Mouse (Mus musculus) heart, postnatal 0 days (tissue): Measurements from ENCODE around the gene Txndc16. TPM values are rescaled to one million over a fixed set of nuclear protein-coding genes. Genes with fewer than 3 reads are reported as not detected.

Experiments used
- ATAC-seq: fragments of 200-750 bp; cut with Nextera tagmentation; 2 replicates; pipeline ENCODE4 v1.8.0; 2017; ENCODE audit warnings: low read depth, moderate number of reproducible peaks, moderate library complexity; ENCODE audit not compliant: insufficient read depth
- DNase-seq: peaks from one replicate; pipeline ENCODE4 v3.0.0-alpha.2; 2016; ENCODE audit warnings: low spot score
- H3K27ac ChIP-seq: fragments of 300-500 bp; sonication (generic); 2 replicates; pipeline ENCODE4 v1.5.1; 2014; ENCODE audit warnings: low read depth, mild to moderate bottlenecking
- H3K27me3 ChIP-seq: fragments of 300-500 bp; sonication (generic); 2 replicates; pipeline ENCODE4 v1.6.1; 2014; ENCODE audit warnings: low read length, mixed read lengths; ENCODE audit not compliant: control insufficient read depth, insufficient read depth
- H3K36me3 ChIP-seq: fragments of 300-500 bp; sonication (generic); replicated peaks from 2 replicates; pipeline ENCODE4 v1.6.1; 2014; ENCODE audit warnings: low read length, mixed read lengths; ENCODE audit not compliant: control insufficient read depth, insufficient read depth
- H3K4me1 ChIP-seq: fragments of 300-500 bp; sonication (generic); 2 replicates; pipeline ENCODE4 v1.6.1; 2014; ENCODE audit warnings: antibody characterized with exemption; ENCODE audit not compliant: control insufficient read depth, insufficient read depth
- H3K4me2 ChIP-seq: fragments of 300-500 bp; sonication (generic); 2 replicates; pipeline ENCODE4 v1.6.1; 2014; ENCODE audit warnings: low read depth, mild to moderate bottlenecking, low read length, moderate library complexity
- H3K4me3 ChIP-seq: fragments of 300-500 bp; sonication (generic); 2 replicates; pipeline ENCODE4 v1.5.1; 2014; ENCODE audit warnings: low read depth, low read length
- H3K9ac ChIP-seq: fragments of 300-500 bp; sonication (generic); replicated peaks from 2 replicates; pipeline ENCODE4 v1.6.1; 2014; ENCODE audit warnings: low read depth, low read length, mixed read lengths
- H3K9me3 ChIP-seq: fragments of 300-500 bp; sonication (generic); replicated peaks from 2 replicates; pipeline ENCODE4 v1.6.1; 2016; ENCODE audit warnings: low read length; ENCODE audit not compliant: control insufficient read depth
- CTCF ChIP-seq: IDR thresholded peaks from 2 replicates; pipeline ENCODE4 v1.5.1; 2016; ENCODE audit warnings: antibody characterized with exemption, control low read depth, low read depth
- EP300 ChIP-seq: IDR thresholded peaks from 2 replicates; pipeline ENCODE4 v1.6.1; 2016; ENCODE audit warnings: antibody characterized with exemption, low read depth
- WGBS: fragments of 180-500 bp; shearing (Covaris S2); extraction: QIAGEN DNeasy Blood & Tissue Kit; methylation state at CpG from one replicate; pipeline ENCODE4 v1.1.7; 2014; 5-methylcytosine and 5-hydroxymethylcytosine counted together
- polyA plus RNA-seq: library from polyadenylated mRNA; unstranded; fragments of >200 nt; fragmentation: Nextera tagmentation; extraction: Ambion mirVana; gene quantifications from 2 replicates; pipeline ENCODE4 v1.2.1, GENCODE M21; 2015
- total RNA-seq: library from RNA; depleted of rRNA; stranded (reverse); fragments of >200 nt; gene quantifications from 2 replicates; pipeline ENCODE4 v1.2.3, GENCODE M21; 2014; ENCODE audit warnings: low replicate concordance; rRNA removed

The Txndc16 gene
- total and polyA plus RNA-seq, 2 experiments from 2014 or later = 9.0 to 17.4 TPM

GRCm38 (mm10) chr14:45092327-45092726 lies 127.8 kb downstream of the Txndc16 start:
- no peak overlapping the region for H3K9ac ChIP-seq
- no peak for ATAC-seq

DNA sequence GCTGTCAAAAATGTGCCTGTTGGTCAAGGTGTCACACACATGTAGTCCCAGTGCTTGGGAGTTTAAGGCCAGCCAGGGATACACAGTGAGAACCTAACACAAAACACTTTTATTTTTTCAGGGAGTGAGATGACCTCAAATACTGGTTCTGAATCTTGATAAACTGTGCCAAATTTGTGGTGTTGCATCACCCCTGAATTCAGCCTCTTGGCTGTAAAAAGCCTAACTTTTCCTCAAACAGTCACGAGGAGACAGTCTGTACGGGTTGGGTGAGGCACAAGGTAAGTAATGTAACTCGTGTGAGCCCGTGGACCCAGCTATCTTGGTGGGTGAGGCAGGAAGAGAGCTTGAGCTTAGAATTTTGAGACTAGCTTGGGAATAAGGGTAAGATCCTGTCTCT lies 130.1 kb downstream of the Txndc16 start:
- no peak for TF ChIP-seq CTCF
- TF ChIP-seq EP300 = no peak
- Histone ChIP-seq H3K36me3 (no peaks in the 10 kb centered on the region), H3K4me1 (no peaks in the 10 kb centered on the region), H3K4me3 (no peak overlapping the region), H3K9ac (no peak overlapping the region), H3K27ac (no peak overlapping the region), H3K9me3 (no peaks in the 10 kb centered on the region), H3K4me2 (no peak overlapping the region), H3K27me3 (no peaks in the 10 kb centered on the region)
- WGBS = 68% methylated on average over 4 of the region's 4 CpGs
- ATAC-seq = no peak
- DNase-seq = no peak

More at GRCm38 (mm10) chr14:45092327-45092726, 127.8 kb downstream of the Txndc16 start:
- Histone ChIP-seq H3K27me3 (no peaks in the 10 kb centered on the region), H3K36me3 (no peaks in the 10 kb centered on the region), H3K27ac (no peak overlapping the region), H3K4me2 (no peak overlapping the region), H3K9me3 (no peaks in the 10 kb centered on the region), H3K4me3 (no peak overlapping the region), H3K4me1 (no peaks in the 10 kb centered on the region)
- WGBS = 49% methylated on average over 3 of the region's 3 CpGs
- DNase-seq = no peak
- no peak for TF ChIP-seq EP300
- no peak for TF ChIP-seq CTCF

DNA sequence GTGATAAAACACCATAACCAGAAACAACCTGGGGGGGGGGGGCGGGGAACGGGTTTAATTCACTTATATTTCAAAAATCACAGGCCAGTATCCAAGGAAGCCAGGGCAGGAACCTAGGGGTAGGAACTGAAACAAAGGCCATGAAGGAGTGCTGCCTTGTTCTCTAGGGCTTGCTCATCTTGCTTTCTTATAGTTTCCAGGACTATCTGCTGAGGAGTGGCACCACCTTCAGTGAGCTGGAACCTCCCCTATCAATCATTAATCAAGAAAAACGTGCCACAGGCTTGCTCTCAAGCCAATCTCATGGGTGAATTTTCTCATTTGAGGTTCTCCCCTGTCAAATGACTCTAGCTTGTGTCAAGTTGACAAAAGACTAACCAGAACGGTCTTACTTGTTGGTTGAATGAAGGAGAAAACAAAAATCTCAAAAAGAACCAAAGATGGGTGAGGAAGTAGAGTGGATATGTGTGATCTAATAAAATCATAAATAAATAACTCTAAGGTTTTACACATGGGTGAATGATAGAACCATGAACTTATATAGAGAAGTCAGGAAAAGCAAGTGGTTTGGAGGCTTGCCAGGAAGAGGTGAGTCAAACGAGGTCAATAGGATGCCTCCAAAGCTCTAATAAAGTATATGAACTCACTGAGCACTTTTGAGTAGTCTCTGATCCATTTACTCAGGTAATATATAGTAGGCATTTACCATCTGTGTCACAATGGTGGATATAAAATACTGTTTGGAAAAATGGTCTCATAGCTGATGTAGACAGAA lies 134.3 kb downstream of the Txndc16 start:
- H3K27ac ChIP-seq = no peak overlapping the region
- DNase-seq = no peak
- H3K27me3 ChIP-seq = no peaks in the 10 kb centered on the region
- H3K4me1 ChIP-seq = no peaks in the 10 kb centered on the region
- TF ChIP-seq CTCF = no peak
- no peak for TF ChIP-seq EP300
- no peaks in the 10 kb centered on the region for H3K9me3 ChIP-seq
- 65% methylated on average over 5 of the region's 5 CpGs for WGBS
- no peak overlapping the region for H3K9ac ChIP-seq
- H3K4me3 ChIP-seq = no peak overlapping the region
- H3K36me3 ChIP-seq = no peaks in the 10 kb centered on the region
- H3K4me2 ChIP-seq = no peak overlapping the region
- no peak for ATAC-seq

DNA sequence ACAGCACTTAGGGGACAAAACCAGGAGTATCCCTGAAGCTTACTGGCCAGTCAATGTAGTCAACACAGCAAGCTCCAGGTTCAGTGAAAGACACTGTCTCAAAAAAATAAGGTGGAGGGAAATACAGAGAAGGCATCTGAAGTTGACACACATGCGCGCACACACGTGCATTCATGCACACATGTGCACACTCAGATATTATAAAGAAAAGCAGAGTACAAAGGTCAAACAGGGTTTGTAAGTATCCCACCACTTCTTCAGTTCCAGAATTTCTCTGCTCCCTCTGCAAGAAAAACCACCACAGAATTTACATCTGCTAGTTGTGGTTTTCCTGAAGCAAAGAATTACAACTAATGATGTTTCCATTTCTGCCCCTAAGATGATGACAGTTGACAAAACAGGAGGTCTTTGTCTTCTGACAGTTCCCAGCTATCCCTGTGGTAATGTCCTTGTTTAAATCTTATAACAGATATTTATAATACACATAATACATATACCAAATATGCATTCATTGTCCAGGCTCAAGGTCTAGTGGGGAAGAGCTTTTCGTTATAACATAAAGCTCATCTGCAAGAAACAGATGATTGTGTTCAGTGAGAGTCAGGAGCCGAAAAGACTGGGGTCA lies 135.4 kb downstream of the Txndc16 start:
- Histone ChIP-seq H3K9me3 (no peaks in the 10 kb centered on the region), H3K4me2 (no peak overlapping the region), H3K4me3 (no peak overlapping the region), H3K36me3 (no peaks in the 10 kb centered on the region), H3K9ac (no peak overlapping the region), H3K4me1 (no peaks in the 10 kb centered on the region), H3K27me3 (no peaks in the 10 kb centered on the region), H3K27ac (no peak overlapping the region)
- no peak for DNase-seq
- TF ChIP-seq CTCF (no peak), EP300 (no peak)
- WGBS = 84% methylated on average over 5 of the region's 5 CpGs
- no peak for ATAC-seq

- 44% methylated on average over 4 of the region's 4 CpGs for WGBS
- Histone ChIP-seq H3K4me3 (no peak overlapping the region), H3K4me2 (no peak overlapping the region), H3K27ac (no peak overlapping the region), H3K9ac (no peak overlapping the region), H3K9me3 (no peaks in the 10 kb centered on the region), H3K27me3 (no peaks in the 10 kb centered on the region), H3K36me3 (no peaks in the 10 kb centered on the region), H3K4me1 (no peaks in the 10 kb centered on the region)
- DNase-seq (no peak), ATAC-seq (no peak)
- TF ChIP-seq EP300 (no peak), CTCF (no peak)
Observed at GRCm38 (mm10) chr14:45083540-45083939, 136.6 kb downstream of the Txndc16 start.

Other genes with a start within 250 kb of the Txndc16 start
- 3.2 TPM in 1 of 2 replicates, not detected in the other for gene Ptger2, start 232.1 kb downstream of the Txndc16 start, total RNA-seq
- 0.07 and 0.14 TPM in 2 replicates for gene Ptger2, start 232.1 kb downstream of the Txndc16 start, polyA plus RNA-seq
- 18.9 and 20.6 TPM in 2 replicates for gene Gpr137c, start 611 bp downstream of the Txndc16 start, total RNA-seq
- 1.6 and 1.9 TPM in 2 replicates for gene Gpr137c, start 611 bp downstream of the Txndc16 start, polyA plus RNA-seq
- gene Ero1l, start 98.4 kb upstream of the Txndc16 start, total RNA-seq = 18.0 and 24.2 TPM in 2 replicates
- 22.7 and 24.1 TPM in 2 replicates for gene Ero1l, start 98.4 kb upstream of the Txndc16 start, polyA plus RNA-seq
- 61.5 and 163 TPM in 2 replicates for gene Psmc6, start 109.5 kb upstream of the Txndc16 start, total RNA-seq
- gene Psmc6, start 109.5 kb upstream of the Txndc16 start, polyA plus RNA-seq = 120 and 125 TPM in 2 replicates
- 11.9 and 22.2 TPM in 2 replicates for gene Styx, start 130.8 kb upstream of the Txndc16 start, total RNA-seq
- 69.0 and 69.9 TPM in 2 replicates for gene Styx, start 130.8 kb upstream of the Txndc16 start, polyA plus RNA-seq
- 5.3 and 11.0 TPM in 2 replicates for gene Gnpnat1, start 184.6 kb upstream of the Txndc16 start, total RNA-seq
- 18.6 and 22.1 TPM in 2 replicates for gene Gnpnat1, start 184.6 kb upstream of the Txndc16 start, polyA plus RNA-seq